Mouse (Mus musculus) ovary, adult 18-20 months (tissue): ENCODE results near the gene P2ry13.

Experiments used
- DNase-seq: peaks from one replicate; pipeline ENCODE4 v3.0.0; 2022; ENCODE audit warnings: low spot score, mixed read lengths

P2ry13 gene

GRCm38 (mm10) chr3:59197329-59197948, 13.2 kb downstream of the P2ry13 start:
- no peak for DNase-seq

GRCm38 (mm10) chr3:59194938-59195337, 15.7 kb downstream of the P2ry13 start, which contains the start of gene Gpr87:
Gpr87 (minus strand) TSS chr3:59195104.
- DNase-seq: no peak

- no peak for DNase-seq
Measured at GRCm38 (mm10) chr3:59194099-59194498, 16.6 kb downstream of the P2ry13 start.

- DNase-seq: no peak
Measured at GRCm38 (mm10) chr3:59191674-59192073, 19.0 kb downstream of the P2ry13 start.

- no peak for DNase-seq
Measured at GRCm38 (mm10) chr3:59187336-59187735, 23.3 kb downstream of the P2ry13 start.

GRCm38 (mm10) chr3:59185662-59186061, 25.0 kb downstream of the P2ry13 start:
- DNase-seq: no peak

- no peak for DNase-seq
Measured at GRCm38 (mm10) chr3:59182129-59182528, 28.6 kb downstream of the P2ry13 start.

- no peak for DNase-seq
Measured at GRCm38 (mm10) chr3:59181134-59181533, 29.5 kb downstream of the P2ry13 start.

- no peak for DNase-seq
Measured at GRCm38 (mm10) chr3:59176871-59177270, 33.8 kb downstream of the P2ry13 start.

GRCm38 (mm10) chr3:59175234-59175633, 35.4 kb downstream of the P2ry13 start:
- DNase-seq: no peak

GRCm38 (mm10) chr3:59174426-59175154, 36.1 kb downstream of the P2ry13 start:
- no peak for DNase-seq

- DNase-seq: peak; percentile 23
Measured at GRCm38 (mm10) chr3:59169921-59170627, 40.6 kb downstream of the P2ry13 start.

GRCm38 (mm10) chr3:59169215-59169614, 41.5 kb downstream of the P2ry13 start:
- DNase-seq: no peak

- no peak for DNase-seq
Measured at GRCm38 (mm10) chr3:59168476-59168875, 42.2 kb downstream of the P2ry13 start.

GRCm38 (mm10) chr3:59167417-59168054, 43.1 kb downstream of the P2ry13 start:
- DNase-seq: no peak

- no peak for DNase-seq
Measured at GRCm38 (mm10) chr3:59160465-59160864, 50.2 kb downstream of the P2ry13 start.
